Mouse (Mus musculus): Measurements from ENCODE around the gene Coro2b. TPM values are rescaled to one million over a fixed set of nuclear protein-coding genes. Genes with fewer than 3 reads are reported as not detected.

Gene Coro2b
- polyA plus RNA-seq, 1 experiment from 2014 or later = 7.3 TPM

- WGBS = 41% methylated on average over 6 of the region's 6 CpGs
- Histone ChIP-seq H3K4me1 (peaks cover 23% of the 10 kb centered on the region), H3K36me3 (no peaks in the 10 kb centered on the region), H3K4me2 (no peak overlapping the region), H3K9me3 (no peaks in the 10 kb centered on the region), H3K9ac (no peak overlapping the region), H3K27me3 (replicated peaks) (no peaks in the 10 kb centered on the region; the same call in 1 of the 2 replicates), H3K27ac (replicated peaks) (no peak overlapping the region), H3K4me3 (no peak overlapping the region)
- ATAC-seq (ENCODE audit: extremely low read depth, insufficient number of reproducible peaks, low FRiP score, low TSS enrichment) = no peak
Measured at GRCm38 (mm10) chr9:62492306-62492990, 44.4 kb downstream of the Coro2b start.

GRCm38 (mm10) chr9:62491611-62492010 is 45.2 kb downstream of the Coro2b start:
- Histone ChIP-seq H3K9me3 (no peaks in the 10 kb centered on the region), H3K4me1 (peaks cover 26% of the 10 kb centered on the region), H3K4me2 (no peak overlapping the region), H3K27ac (replicated peaks) (no peak overlapping the region), H3K9ac (no peak overlapping the region), H3K4me3 (no peak overlapping the region), H3K27me3 (replicated peaks) (no peaks in the 10 kb centered on the region; the same call in 1 of the 2 replicates), H3K36me3 (no peaks in the 10 kb centered on the region)
- no peak for ATAC-seq (ENCODE audit: extremely low read depth, insufficient number of reproducible peaks, low FRiP score, low TSS enrichment)
- 59% methylated on average over 5 of the region's 5 CpGs for WGBS

GRCm38 (mm10) chr9:62491104-62491503 is 45.7 kb downstream of the Coro2b start:
- WGBS = 31% methylated on average over 3 of the region's 3 CpGs
- no peaks in the 10 kb centered on the region; the same call in 1 of the 2 replicates for H3K27me3 ChIP-seq (replicated peaks)
- H3K4me3 ChIP-seq = no peak overlapping the region
- ATAC-seq (ENCODE audit: extremely low read depth, insufficient number of reproducible peaks, low FRiP score, low TSS enrichment) = no peak
- peaks cover 26% of the 10 kb centered on the region for H3K4me1 ChIP-seq
- H3K36me3 ChIP-seq = no peaks in the 10 kb centered on the region
- no peak overlapping the region for H3K27ac ChIP-seq (replicated peaks)
- no peak overlapping the region for H3K4me2 ChIP-seq
- no peaks in the 10 kb centered on the region for H3K9me3 ChIP-seq
- H3K9ac ChIP-seq = no peak overlapping the region

GRCm38 (mm10) chr9:62484107-62484506 is 52.7 kb downstream of the Coro2b start:
- Histone ChIP-seq H3K4me2 (no peak overlapping the region), H3K9me3 (no peaks in the 10 kb centered on the region)
- no peak for ATAC-seq (ENCODE audit: extremely low read depth, insufficient number of reproducible peaks, low FRiP score, low TSS enrichment)

GRCm38 (mm10) chr9:62482788-62483187 is 54.1 kb downstream of the Coro2b start:
- H3K27ac ChIP-seq (replicated peaks) = no peak overlapping the region
- WGBS = 73% methylated on average over 3 of the region's 3 CpGs
- no peak overlapping the region for H3K4me3 ChIP-seq
- H3K27me3 ChIP-seq (replicated peaks) = no peaks in the 10 kb centered on the region
- peaks cover 10% of the 10 kb centered on the region; the same call in 1 of the 2 replicates for H3K4me1 ChIP-seq
- no peak overlapping the region for H3K9ac ChIP-seq
- ATAC-seq (ENCODE audit: extremely low read depth, insufficient number of reproducible peaks, low FRiP score, low TSS enrichment) = no peak
- no peaks in the 10 kb centered on the region for H3K9me3 ChIP-seq
- H3K4me2 ChIP-seq = no peak overlapping the region
- no peaks in the 10 kb centered on the region for H3K36me3 ChIP-seq

More at GRCm38 (mm10) chr9:62484107-62484506, 52.7 kb downstream of the Coro2b start:
- H3K9ac ChIP-seq = no peak overlapping the region; the same call in 1 of the 2 replicates
- no peaks in the 10 kb centered on the region for H3K27me3 ChIP-seq (replicated peaks)
- H3K4me1 ChIP-seq = peaks cover 9% of the 10 kb centered on the region
- WGBS = 36% methylated on average over 4 of the region's 4 CpGs
- no peaks in the 10 kb centered on the region for H3K36me3 ChIP-seq
- H3K4me3 ChIP-seq = no peak overlapping the region
- H3K27ac ChIP-seq (replicated peaks) = no peak overlapping the region

GRCm38 (mm10) chr9:62480898-62481642 is 55.8 kb downstream of the Coro2b start:
- no peak overlapping the region for H3K4me3 ChIP-seq
- peaks cover 18% of the 10 kb centered on the region for H3K4me1 ChIP-seq
- H3K36me3 ChIP-seq = no peaks in the 10 kb centered on the region
- H3K4me2 ChIP-seq = no peak overlapping the region
- H3K9me3 ChIP-seq = no peaks in the 10 kb centered on the region
- H3K27me3 ChIP-seq (replicated peaks) = no peaks in the 10 kb centered on the region
- no peak overlapping the region for H3K9ac ChIP-seq
- no peak overlapping the region for H3K27ac ChIP-seq (replicated peaks)
- ATAC-seq (ENCODE audit: extremely low read depth, insufficient number of reproducible peaks, low FRiP score, low TSS enrichment) = no peak
- WGBS = 57% methylated on average over 6 of the region's 6 CpGs

GRCm38 (mm10) chr9:62480149-62480548 is 56.7 kb downstream of the Coro2b start:
- Histone ChIP-seq H3K4me3 (no peak overlapping the region), H3K27me3 (replicated peaks) (no peaks in the 10 kb centered on the region), H3K27ac (replicated peaks) (no peak overlapping the region), H3K9me3 (no peaks in the 10 kb centered on the region), H3K4me1 (peaks cover 18% of the 10 kb centered on the region), H3K4me2 (no peak overlapping the region), H3K36me3 (no peaks in the 10 kb centered on the region), H3K9ac (no peak overlapping the region)
- 80% methylated on average over 9 of the region's 9 CpGs for WGBS
- ATAC-seq (ENCODE audit: extremely low read depth, insufficient number of reproducible peaks, low FRiP score, low TSS enrichment) = no peak

- 43% methylated on average over 11 of the region's 11 CpGs for WGBS
Measured at GRCm38 (mm10) chr9:62476782-62477487, 59.9 kb downstream of the Coro2b start.

GRCm38 (mm10) chr9:62474206-62474605 is 62.6 kb downstream of the Coro2b start:
- no peak for ATAC-seq (ENCODE audit: extremely low read depth, insufficient number of reproducible peaks, low FRiP score, low TSS enrichment)
- Histone ChIP-seq H3K4me3 (no peak overlapping the region), H3K9ac (no peak overlapping the region), H3K4me2 (no peak overlapping the region), H3K9me3 (no peaks in the 10 kb centered on the region), H3K27me3 (replicated peaks) (no peaks in the 10 kb centered on the region), H3K27ac (replicated peaks) (no peak overlapping the region; the same call in 1 of the 2 replicates), H3K36me3 (no peaks in the 10 kb centered on the region), H3K4me1 (peaks cover 20% of the 10 kb centered on the region)
- 62% methylated on average over 2 of the region's 2 CpGs for WGBS

More at GRCm38 (mm10) chr9:62476782-62477487, 59.9 kb downstream of the Coro2b start:
- Histone ChIP-seq H3K9me3 (no peaks in the 10 kb centered on the region), H3K27ac (replicated peaks) (peak overlapping the region; percentile 8), H3K4me3 (no peak overlapping the region), H3K36me3 (no peaks in the 10 kb centered on the region), H3K4me1 (peaks cover 23% of the 10 kb centered on the region), H3K27me3 (replicated peaks) (no peaks in the 10 kb centered on the region), H3K9ac (peak overlapping the region; percentile 15; the same call in 1 of the 2 replicates), H3K4me2 (no peak overlapping the region)
- ATAC-seq (ENCODE audit: extremely low read depth, insufficient number of reproducible peaks, low FRiP score, low TSS enrichment) = peak; percentile 16

GRCm38 (mm10) chr9:62471541-62472189 is 65.2 kb downstream of the Coro2b start:
- 82% methylated on average over 14 of the region's 14 CpGs for WGBS
- Histone ChIP-seq H3K27me3 (replicated peaks) (no peaks in the 10 kb centered on the region), H3K9me3 (no peaks in the 10 kb centered on the region), H3K36me3 (no peaks in the 10 kb centered on the region), H3K9ac (no peak overlapping the region), H3K27ac (replicated peaks) (no peak overlapping the region), H3K4me1 (peaks cover 13% of the 10 kb centered on the region), H3K4me2 (no peak overlapping the region), H3K4me3 (no peak overlapping the region)
- ATAC-seq (ENCODE audit: extremely low read depth, insufficient number of reproducible peaks, low FRiP score, low TSS enrichment) = no peak

- no peaks in the 10 kb centered on the region for H3K36me3 ChIP-seq
- no peaks in the 10 kb centered on the region for H3K27me3 ChIP-seq (replicated peaks)
Measured at GRCm38 (mm10) chr9:62471041-62471440, 65.8 kb downstream of the Coro2b start.

More at GRCm38 (mm10) chr9:62471041-62471440, 65.8 kb downstream of the Coro2b start:
- no peak for ATAC-seq (ENCODE audit: extremely low read depth, insufficient number of reproducible peaks, low FRiP score, low TSS enrichment)
- Histone ChIP-seq H3K4me2 (no peak overlapping the region), H3K9ac (no peak overlapping the region), H3K9me3 (no peaks in the 10 kb centered on the region), H3K27ac (replicated peaks) (no peak overlapping the region), H3K4me3 (no peak overlapping the region), H3K4me1 (peaks cover 13% of the 10 kb centered on the region)
- 83% methylated on average over 14 of the region's 14 CpGs for WGBS
